Mouse (Mus musculus) heart, postnatal 36 days (tissue): ENCODE measurements around the gene Nefh. TPM values are rescaled to one million over a fixed set of nuclear protein-coding genes. Genes with fewer than 3 reads are reported as not detected.

Source experiments
- microRNA-seq, 2 experiments: library from miRNA; unstranded; fragments of <30 nt; microRNA quantifications; one replicate each; pipeline ENCODE4 v1.2.0; 2021; ENCODE audit warnings: borderline number of aligned reads in 2 of 2
- total RNA-seq, 2 experiments: library from RNA; stranded (reverse); gene quantifications; 2 replicates each; pipeline ENCODE4 v1.2.3; 2021

Gene Nefh
- total RNA-seq, 2 experiments from 2014 or later: not detected

Small RNA genes lying within 50 kb of the gene (microRNA-seq; reads per million reads assigned to microRNA genes)
- 0 reads per million in 2 experiments for gene Mir6918

Other genes with a start within 250 kb of the Nefh start
- 1,000 to 10,000 TPM; 1,571 to 1,600 TPM for gene Uqcr10, start 243.7 kb downstream of the Nefh start, total RNA-seq
- gene Zmat5, start 243.4 kb downstream of the Nefh start, total RNA-seq: 10 to 100 TPM; 24.5 to 24.9 TPM
- gene Cabp7, start 201.3 kb downstream of the Nefh start, total RNA-seq: not detected
- 10 to 100 TPM; 80.0 to 80.1 TPM for gene Nf2, start 98.5 kb downstream of the Nefh start, total RNA-seq
- under 1 TPM; 0.43 to 0.69 TPM for gene Nipsnap1, start 74.1 kb downstream of the Nefh start, total RNA-seq
- gene Thoc5, start 52.7 kb downstream of the Nefh start, total RNA-seq: 10 to 100 TPM; 16.0 to 17.1 TPM
- gene Ap1b1, start 38.8 kb upstream of the Nefh start, total RNA-seq: 10 to 100 TPM; 47.4 to 56.0 TPM
- 1 to 10 TPM; 5.1 to 9.5 TPM for gene Rasl10a, start 110.1 kb upstream of the Nefh start, total RNA-seq
- gene Gas2l1, start 117.3 kb upstream of the Nefh start, total RNA-seq: 10 to 100 TPM; 17.5 to 18.7 TPM
- 10 to 100 TPM; 21.0 to 28.1 TPM for gene Rhbdd3, start 150.9 kb upstream of the Nefh start, total RNA-seq
- gene Ewsr1, start 151.2 kb upstream of the Nefh start, total RNA-seq: 10 to 100 TPM; 85.9 to 93.8 TPM
- 1 to 10 TPM; 2.1 to 3.8 TPM for gene Emid1, start 204.2 kb upstream of the Nefh start, total RNA-seq